In the genomic region with DNA sequence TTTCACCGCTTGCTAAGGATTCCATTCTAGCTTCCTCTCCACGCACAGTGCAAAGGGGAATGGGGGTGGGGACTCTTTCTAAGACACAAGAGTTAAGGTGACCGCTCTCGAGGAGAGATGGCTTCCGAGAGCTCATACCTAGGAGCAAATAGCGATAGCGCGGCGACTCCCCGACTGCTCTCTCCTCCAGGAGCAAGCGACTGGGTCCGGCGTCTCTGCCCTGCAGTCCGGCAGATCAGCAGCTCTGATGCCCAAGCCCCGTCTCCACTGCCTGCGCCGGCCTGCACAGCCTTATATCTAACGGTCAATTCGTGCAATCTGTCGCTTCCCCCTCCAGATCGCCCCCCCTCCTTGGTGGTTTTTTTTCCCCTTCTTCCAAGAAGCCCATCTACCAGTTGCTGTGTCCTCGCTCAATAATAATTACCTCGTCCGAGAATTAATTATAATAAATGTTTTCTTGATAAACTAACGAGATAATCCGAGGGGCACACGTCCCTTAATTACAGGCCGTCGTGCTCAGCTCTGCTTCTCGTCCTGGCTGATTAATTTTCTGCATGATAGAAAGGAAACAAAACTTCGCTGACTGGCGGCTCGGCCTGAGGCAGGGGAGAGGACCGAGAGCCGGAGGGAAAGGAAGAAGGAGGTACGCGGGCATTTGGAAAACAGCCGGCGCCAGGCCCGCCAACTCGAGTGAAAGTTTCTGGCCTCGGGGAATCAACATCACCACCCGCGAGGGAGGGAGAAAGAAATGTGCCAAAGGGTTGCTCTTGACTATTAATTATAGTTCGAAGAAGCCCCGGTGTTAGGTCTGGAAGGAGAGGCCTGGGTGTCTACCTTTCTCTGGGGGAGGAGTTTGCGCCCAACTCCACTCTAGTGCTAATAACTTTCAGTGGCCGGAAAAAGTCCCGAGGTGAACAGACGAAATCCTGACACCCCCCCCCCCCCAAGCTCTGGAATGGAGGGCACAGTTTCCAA, we compare ENCODE assay signal across 8 mouse cellular contexts. TPM values are rescaled to one million over a fixed set of nuclear protein-coding genes. Genes with fewer than 3 reads are reported as not detected.
DNase-seq lines count a peak whose midpoint lies in the region; ATAC-seq and TF ChIP-seq lines count a peak whose summit lies in the region.
"Had no signal": no experiment of that assay in that cellular context is flagged by ENCODE, and none has a peak within 500 bp of the region (broad histone marks: within the 10 kb centered on the region; RNA-seq: fewer than 3 reads in every experiment).

No protein-coding gene starts in this region.

- peak overlapping the region; percentile 8; the same call in 1 of the 2 replicates for H3K4me3 ChIP-seq in lung, postnatal 0 days (ENCODE audit: low read depth, low read length)
- H3K4me3 ChIP-seq in embryonic facial prominence, embryonic 11.5 days (ENCODE audit: low read depth, low read length), result peak overlapping the region; percentile 29
- peak overlapping the region; percentile 27 for H3K4me3 ChIP-seq in hindbrain, embryonic 16.5 days (ENCODE audit: low read length)
- H3K4me3 ChIP-seq in stomach, embryonic 16.5 days (replicated peaks; ENCODE audit: low read length), result no peak overlapping the region

- no peaks in the 10 kb centered on the region for H3K36me3 ChIP-seq in lung, postnatal 0 days (ENCODE audit: insufficient read depth, low read length)
- no peaks in the 10 kb centered on the region for H3K36me3 ChIP-seq in embryonic facial prominence, embryonic 11.5 days (replicated peaks; ENCODE audit: control insufficient read depth, insufficient read depth, low read depth, low read length)
- H3K36me3 ChIP-seq in hindbrain, embryonic 16.5 days (ENCODE audit: control insufficient read depth, insufficient read depth, low read length), result no peaks in the 10 kb centered on the region
- no peaks in the 10 kb centered on the region for H3K36me3 ChIP-seq in stomach, embryonic 16.5 days (ENCODE audit: control insufficient read depth, insufficient read depth, low read length)

- peak overlapping the region; percentile 22 for H3K4me2 ChIP-seq in lung, postnatal 0 days (replicated peaks; ENCODE audit: low read depth, low read length)
- H3K4me2 ChIP-seq in embryonic facial prominence, embryonic 11.5 days (ENCODE audit: low read depth, low read length), result peak overlapping the region; percentile 10
- H3K4me2 ChIP-seq in hindbrain, embryonic 16.5 days (ENCODE audit: low read length), result 0 out of 2 replicates have a peak overlapping the region, but pooled peaks have one; percentile 9
- no peak overlapping the region for H3K4me2 ChIP-seq in stomach, embryonic 16.5 days (ENCODE audit: low read depth, low read length)

- no peaks in the 10 kb centered on the region for H3K9me3 ChIP-seq in lung, postnatal 0 days (ENCODE audit: low read length)
- H3K9me3 ChIP-seq in embryonic facial prominence, embryonic 11.5 days (replicated peaks; ENCODE audit: control insufficient read depth, low read length), result no peaks in the 10 kb centered on the region
- H3K9me3 ChIP-seq in hindbrain, embryonic 16.5 days (ENCODE audit: control insufficient read depth, low read length), result no peaks in the 10 kb centered on the region
- H3K9me3 ChIP-seq in stomach, embryonic 16.5 days (replicated peaks; ENCODE audit: control insufficient read depth, low read length), result no peaks in the 10 kb centered on the region

- H3K27ac ChIP-seq in lung, postnatal 0 days (ENCODE audit: low read length), result no peak overlapping the region
- H3K27ac ChIP-seq in embryonic facial prominence, embryonic 11.5 days (replicated peaks; ENCODE audit: low read depth, low read length), result no peak overlapping the region; the same call in 1 of the 2 replicates
- H3K27ac ChIP-seq in hindbrain, embryonic 16.5 days (ENCODE audit: low read depth, low read length), result no peak overlapping the region
- no peak overlapping the region for H3K27ac ChIP-seq in stomach, embryonic 16.5 days (ENCODE audit: low read length)
- H3K27ac ChIP-seq: macrophage had no signal

- TF ChIP-seq CTCF in lung, postnatal 0 days (IDR thresholded peaks at IDR 0.05), result no peak

- H3K27me3 ChIP-seq in lung, postnatal 0 days (replicated peaks; ENCODE audit: insufficient read depth, low read length), result peaks cover 71% of the 10 kb centered on the region
- H3K27me3 ChIP-seq in embryonic facial prominence, embryonic 11.5 days (ENCODE audit: control insufficient read depth, insufficient read depth, low read length), result peaks cover 53% of the 10 kb centered on the region
- H3K27me3 ChIP-seq in hindbrain, embryonic 16.5 days (replicated peaks; ENCODE audit: control insufficient read depth, insufficient read depth, low read length), result peaks cover 25% of the 10 kb centered on the region
- peaks cover 83% of the 10 kb centered on the region for H3K27me3 ChIP-seq in stomach, embryonic 16.5 days (ENCODE audit: control insufficient read depth, insufficient read depth, low read length)

- no peak overlapping the region for H3K9ac ChIP-seq in lung, postnatal 0 days (replicated peaks; ENCODE audit: low read depth)
- H3K9ac ChIP-seq in embryonic facial prominence, embryonic 11.5 days (replicated peaks; ENCODE audit: low read length), result peak overlapping the region; percentile 18
- 0 out of 2 replicates have a peak overlapping the region, but pooled peaks have one; percentile 4 for H3K9ac ChIP-seq in hindbrain, embryonic 16.5 days (ENCODE audit: low read depth, low read length)
- no peak overlapping the region for H3K9ac ChIP-seq in stomach, embryonic 16.5 days (ENCODE audit: low read length)

- no peak for TF ChIP-seq EP300 in lung, postnatal 0 days (IDR thresholded peaks at IDR 0.05)

- WGBS in lung, postnatal 0 days, result 4% methylated on average over 49 of the region's 50 CpGs
- under 1% methylated on average over 50 of the region's 50 CpGs for WGBS in embryonic facial prominence, embryonic 11.5 days
- under 1% methylated on average over 50 of the region's 50 CpGs for whole genome bisulfite sequencing in hindbrain, embryonic 16.5 days
- WGBS in stomach, embryonic 16.5 days, result 1% methylated on average over 50 of the region's 50 CpGs

- 0 out of 2 replicates have a peak, but pooled peaks have one; percentile 28 for ATAC-seq in lung, postnatal 0 days
- 0 out of 2 replicates have a peak, but pooled peaks have one; percentile 58 for ATAC-seq in embryonic facial prominence, embryonic 11.5 days (replicated peaks; ENCODE audit: insufficient number of reproducible peaks, low FRiP score, low TSS enrichment, low read depth)
- ATAC-seq in hindbrain, embryonic 16.5 days, result 0 out of 2 replicates have a peak, but pooled peaks have one; percentile 45
- ATAC-seq in stomach, embryonic 16.5 days (ENCODE audit: insufficient read depth, low FRiP score), result peak; percentile 44; the same call in 1 of the 2 replicates

- DNase-seq in lung, postnatal 0 days (ENCODE audit: low spot score), result no peak
- DNase-seq in lung, postnatal 36 days, result no peak
- peak; percentile 61 for DNase-seq in embryonic facial prominence, embryonic 11.5 days (ENCODE audit: low spot score)
- DNase-seq in gastrocnemius, postnatal 4 days (ENCODE audit: low spot score in 2 of 2), result no peak
- DNase-seq in testis, postnatal 10 days (ENCODE audit: low spot score), result no peak

- H3K4me1 ChIP-seq in lung, postnatal 0 days (ENCODE audit: insufficient read depth, low read depth, low read length), result no peaks in the 10 kb centered on the region
- no peaks in the 10 kb centered on the region; the same call in 1 of the 2 replicates for H3K4me1 ChIP-seq in embryonic facial prominence, embryonic 11.5 days (ENCODE audit: control insufficient read depth, insufficient read depth, low read length)
- no peaks in the 10 kb centered on the region for H3K4me1 ChIP-seq in hindbrain, embryonic 16.5 days (ENCODE audit: control insufficient read depth, insufficient read depth, low read depth, low read length)
- H3K4me1 ChIP-seq in stomach, embryonic 16.5 days (ENCODE audit: control insufficient read depth, insufficient read depth, low read length), result no peaks in the 10 kb centered on the region

RNA-seq across cellular contexts. Expression of a gene that starts 8.5 kb away (rescaled TPM):
- not detected in 2 replicates for polyA plus RNA-seq in lung, postnatal 0 days (2015; fragmentation: Nextera tagmentation; extraction: Ambion mirVana)
- polyA plus RNA-seq in embryonic facial prominence, embryonic 11.5 days (2014; fragmentation: Nextera tagmentation; extraction: Ambion mirVana), result 16.6 and 20.5 TPM in 2 replicates
- 21.0 and 26.3 TPM in 2 replicates for polyA plus RNA-seq in hindbrain, embryonic 16.5 days (2015; fragmentation: Nextera tagmentation; extraction: Ambion mirVana)
- polyA plus RNA-seq in stomach, embryonic 16.5 days (2015; fragmentation: Nextera tagmentation; extraction: Ambion mirVana), result 0.10 TPM in 1 of 2 replicates, not detected in the other
- not detected for total RNA-seq in gastrocnemius, postnatal 4 days (2021)
- polyA plus RNA-seq: macrophage had no signal

Comparison
In these comparisons a context has a peak if more than half of its experiments do, and no peak if none do; other contexts are left out.
1. H3K9ac ChIP-seq: peak in embryonic facial prominence, embryonic 11.5 days (single experiment) and hindbrain, embryonic 16.5 days (single experiment); none in lung, postnatal 0 days (single experiment) and stomach, embryonic 16.5 days (single experiment).
2. RNA of a gene that starts 8.5 kb away (polyA plus RNA-seq): 21.0 to 26.3 TPM in hindbrain, embryonic 16.5 days and 16.6 to 20.5 TPM in embryonic facial prominence, embryonic 11.5 days; not detected in lung, postnatal 0 days and 0.10 TPM in stomach, embryonic 16.5 days; every median in the first group is over 10 times any median in the second.
3. Peak in every context shown above with its lines, with median percentiles within 50 percentile points of each other: ATAC-seq.